Mouse (Mus musculus) megakaryocyte, embryonic 14.5 days (primary cell): ENCODE measurements around the gene Tmem191c.

ENCODE experiments used
- FLI1 ChIP-seq: IDR thresholded peaks from 2 replicates; pipeline ENCODE4 v1.6.1; 2012; ENCODE audit warnings: low read length, inconsistent platforms, mixed read lengths
- GATA1 ChIP-seq: IDR thresholded peaks from 3 replicates; pipeline ENCODE4 v1.6.1; 2012; ENCODE audit warnings: mixed read lengths, low read length, inconsistent platforms, borderline replicate concordance

DNA sequence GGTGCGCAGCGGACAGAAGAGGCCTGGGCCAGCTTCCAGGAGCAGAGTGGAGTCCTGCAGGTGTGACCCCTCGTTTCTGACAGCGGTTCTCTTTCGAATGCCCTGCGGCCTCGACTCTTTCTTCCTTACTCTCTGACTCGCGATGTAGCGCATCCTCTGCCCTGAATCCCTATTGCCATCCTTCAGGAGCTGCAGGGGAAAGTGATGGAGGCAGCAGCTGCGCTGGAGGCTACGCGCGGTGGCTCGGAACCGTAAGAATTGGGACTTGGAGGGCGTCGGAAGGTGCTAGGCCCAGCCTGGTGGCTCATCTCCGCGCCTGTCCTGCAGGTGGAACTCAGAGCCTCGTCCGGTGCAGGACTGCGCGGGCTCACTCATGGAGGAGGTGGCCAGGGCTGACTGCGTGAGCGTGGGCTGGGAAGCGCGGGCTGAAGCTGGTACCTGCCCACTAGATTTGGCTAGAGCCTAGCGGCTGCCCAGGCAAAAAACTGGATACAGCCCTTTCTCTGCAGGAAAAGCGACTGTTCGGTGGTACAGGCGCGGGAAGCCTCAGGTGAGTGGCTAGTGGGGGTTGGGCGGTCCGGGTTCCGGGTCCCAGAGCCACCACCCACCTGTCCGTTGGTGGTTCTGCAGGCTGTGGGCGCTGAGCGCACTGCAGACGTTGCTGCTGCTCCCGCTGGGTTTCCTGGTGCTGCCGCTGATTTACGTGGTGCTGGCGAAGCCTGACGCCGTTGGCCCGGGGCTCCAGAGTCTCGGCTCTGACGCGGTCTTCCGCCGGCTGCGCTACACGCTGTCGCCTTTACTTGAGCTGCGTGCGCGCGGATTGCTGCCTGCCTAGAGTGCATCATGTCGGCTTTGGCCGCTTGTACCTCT lies 1.7 kb downstream of the Tmem191c start:
- TF ChIP-seq GATA1 = no peak
- TF ChIP-seq FLI1 = no peak
